Mouse (Mus musculus) forebrain, postnatal 0 days (tissue): Measurements from ENCODE around the gene Msi2. TPM values are rescaled to one million over a fixed set of nuclear protein-coding genes. Genes with fewer than 3 reads are reported as not detected.

ENCODE experiments used
- ATAC-seq: fragments of 200-750 bp; cut with Nextera tagmentation; 2 replicates; pipeline ENCODE4 v1.8.0; 2017; ENCODE audit warnings: mild to moderate bottlenecking, moderate library complexity
- DNase-seq: peaks from one replicate; pipeline ENCODE4 v3.0.0-alpha.2; 2015
- H3K27ac ChIP-seq: fragments of 300-500 bp; sonication (generic); 2 replicates; pipeline ENCODE4 v1.5.1; 2014; ENCODE audit warnings: low read depth, mild to moderate bottlenecking, antibody characterized with exemption, low read length, moderate library complexity, mixed read lengths
- H3K27me3 ChIP-seq: fragments of 300-500 bp; sonication (generic); 2 replicates; pipeline ENCODE4 v1.6.1; 2014; ENCODE audit warnings: mild to moderate bottlenecking, low read length, mixed read lengths; ENCODE audit not compliant: insufficient read depth
- H3K36me3 ChIP-seq: fragments of 300-500 bp; sonication (generic); 2 replicates; pipeline ENCODE4 v1.6.1; 2014; ENCODE audit warnings: mild to moderate bottlenecking, moderate library complexity; ENCODE audit not compliant: insufficient read depth
- H3K4me1 ChIP-seq: fragments of 300-500 bp; sonication (generic); 2 replicates; pipeline ENCODE4 v1.6.1; 2014; ENCODE audit warnings: antibody characterized with exemption; ENCODE audit not compliant: insufficient read depth
- H3K4me2 ChIP-seq: fragments of 300-500 bp; sonication (generic); 2 replicates; pipeline ENCODE4 v1.6.1; 2014; ENCODE audit warnings: low read depth, mild to moderate bottlenecking, moderate library complexity
- H3K4me3 ChIP-seq: fragments of 300-500 bp; sonication (generic); 2 replicates; pipeline ENCODE4 v1.5.1; 2014; ENCODE audit warnings: low read depth, low read length, mixed read lengths
- H3K9ac ChIP-seq: fragments of 300-500 bp; sonication (generic); 2 replicates; pipeline ENCODE4 v1.6.1; 2014; ENCODE audit warnings: mild to moderate bottlenecking
- H3K9me3 ChIP-seq: fragments of 300-500 bp; sonication (generic); 2 replicates; pipeline ENCODE4 v1.6.1; 2016; ENCODE audit warnings: low read length
- CTCF ChIP-seq: sonication (generic); IDR thresholded peaks from 2 replicates; pipeline ENCODE4 v1.5.1; 2016; ENCODE audit warnings: antibody characterized with exemption, control low read depth, low read depth
- WGBS: fragments of 180-500 bp; shearing (Covaris S2); extraction: QIAGEN DNeasy Blood & Tissue Kit; methylation state at CpG from one replicate; pipeline ENCODE4 v1.1.7; 2014; 5-methylcytosine and 5-hydroxymethylcytosine counted together
- polyA plus RNA-seq: library from polyadenylated mRNA; unstranded; fragments of >200 nt; fragmentation: Nextera tagmentation; extraction: Ambion mirVana; gene quantifications from 2 replicates; pipeline ENCODE4 v1.2.1, GENCODE M21; 2015
- total RNA-seq: library from RNA; depleted of rRNA; stranded (reverse); fragments of >200 nt; gene quantifications from 2 replicates; pipeline ENCODE4 v1.2.3, GENCODE M21; 2014

Gene Msi2
- total and polyA plus RNA-seq, 2 experiments from 2014 or later, result 18.5 to 107 TPM

DNA sequence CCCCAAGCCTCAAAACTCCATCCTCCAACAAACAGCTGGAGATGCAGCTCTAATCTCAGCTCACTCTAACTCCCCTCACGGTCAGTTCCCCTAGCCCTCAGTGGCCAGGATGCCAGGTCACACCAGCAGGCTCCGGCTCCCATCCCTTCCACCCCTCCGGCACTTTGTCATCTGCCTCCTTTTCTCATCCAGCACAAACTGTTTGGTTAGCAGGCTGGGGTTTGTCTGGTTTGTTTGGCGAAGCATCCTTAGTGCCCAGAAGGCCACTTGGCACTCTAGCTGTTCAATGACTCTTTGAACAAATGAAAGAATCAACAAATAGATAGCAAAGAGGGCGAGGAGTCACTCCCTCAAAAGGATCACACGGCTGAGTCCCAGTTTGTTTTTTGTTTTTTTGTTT is 194.8 kb downstream of the Msi2 start:
- WGBS, result 52% methylated on average over 6 of the region's 6 CpGs
- TF ChIP-seq CTCF, result no peak
- Histone ChIP-seq H3K9me3 (no peaks in the 10 kb centered on the region), H3K36me3 (no peaks in the 10 kb centered on the region), H3K27me3 (no peaks in the 10 kb centered on the region), H3K27ac (0 out of 2 replicates have a peak overlapping the region, but pooled peaks have one; percentile 29), H3K4me2 (no peak overlapping the region), H3K4me1 (peaks cover 17% of the 10 kb centered on the region), H3K9ac (no peak overlapping the region), H3K4me3 (no peak overlapping the region)
- ATAC-seq (no peak), DNase-seq (no peak)

GRCm38 (mm10) chr11:88522114-88522513 is 196.2 kb downstream of the Msi2 start:
- DNase-seq, result no peak
- Histone ChIP-seq H3K27me3 (no peaks in the 10 kb centered on the region), H3K27ac (no peak overlapping the region), H3K4me1 (peaks cover 19% of the 10 kb centered on the region), H3K4me3 (no peak overlapping the region), H3K4me2 (no peak overlapping the region), H3K9me3 (no peaks in the 10 kb centered on the region), H3K36me3 (no peaks in the 10 kb centered on the region), H3K9ac (no peak overlapping the region)
- no peak for TF ChIP-seq CTCF
- ATAC-seq, result no peak
- WGBS, result 90% methylated on average over 5 of the region's 5 CpGs

GRCm38 (mm10) chr11:88520951-88521730 is 197.2 kb downstream of the Msi2 start:
- WGBS, result 42% methylated on average over 19 of the region's 19 CpGs
- no peaks in the 10 kb centered on the region for H3K36me3 ChIP-seq
- H3K4me2 ChIP-seq, result no peak overlapping the region
- H3K9me3 ChIP-seq, result no peaks in the 10 kb centered on the region
- H3K27ac ChIP-seq, result no peak overlapping the region
- H3K4me1 ChIP-seq, result peaks cover 27% of the 10 kb centered on the region
- no peak overlapping the region for H3K4me3 ChIP-seq
- ATAC-seq (no peak), DNase-seq (peak; percentile 46)
- no peak for TF ChIP-seq CTCF
- H3K27me3 ChIP-seq, result no peaks in the 10 kb centered on the region
- H3K9ac ChIP-seq, result no peak overlapping the region

GRCm38 (mm10) chr11:88518361-88518760 is 200.0 kb downstream of the Msi2 start:
- H3K9ac ChIP-seq, result no peak overlapping the region
- 98% methylated on average over 3 of the region's 3 CpGs for WGBS
- H3K9me3 ChIP-seq, result no peaks in the 10 kb centered on the region
- no peaks in the 10 kb centered on the region for H3K36me3 ChIP-seq
- no peak overlapping the region for H3K4me2 ChIP-seq
- DNase-seq, result no peak
- H3K27ac ChIP-seq, result no peak overlapping the region
- no peak for TF ChIP-seq CTCF
- H3K4me1 ChIP-seq, result peaks cover 16% of the 10 kb centered on the region
- no peaks in the 10 kb centered on the region for H3K27me3 ChIP-seq
- no peak overlapping the region for H3K4me3 ChIP-seq
- no peak for ATAC-seq

DNA sequence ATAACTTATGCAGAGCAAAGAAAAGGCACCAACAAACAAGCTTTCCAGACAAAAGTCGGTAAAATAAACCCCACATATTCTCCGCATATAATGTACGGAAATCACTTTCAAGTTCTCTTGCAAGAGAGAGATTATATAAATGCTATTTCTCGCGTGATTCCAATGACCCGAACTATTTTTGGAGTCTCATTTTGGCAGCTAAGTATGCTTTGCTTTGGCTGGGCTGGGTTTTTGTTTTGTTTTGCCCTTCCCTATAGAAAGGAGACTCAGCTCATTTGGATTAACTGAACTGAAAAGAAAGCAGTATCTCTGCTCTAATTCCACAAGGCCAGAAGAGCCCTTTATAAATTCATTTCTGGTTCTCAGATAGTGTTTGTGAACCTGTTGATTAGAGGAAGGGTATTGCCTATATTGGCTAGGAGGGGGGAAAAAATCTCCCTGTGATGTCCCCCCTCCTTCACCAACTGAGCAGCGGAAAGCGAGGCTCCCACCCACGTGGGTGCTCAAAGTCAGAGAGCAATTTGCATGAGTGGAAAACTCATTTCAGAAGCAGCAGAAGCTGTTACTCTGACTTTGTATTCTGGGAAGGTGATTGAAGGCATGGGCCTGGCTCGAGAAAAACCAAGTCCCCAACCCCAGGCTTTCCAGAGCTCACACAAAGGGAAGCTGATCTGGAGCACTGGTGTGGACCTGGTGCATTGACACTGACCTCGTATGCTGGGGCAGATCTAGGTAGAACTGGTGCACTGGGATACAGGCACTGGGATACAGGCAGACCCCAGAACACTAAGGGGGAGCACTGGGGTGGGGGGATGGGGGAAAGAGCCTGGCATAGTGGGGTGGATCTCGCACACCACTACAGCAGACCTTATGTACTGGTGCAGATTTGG is 201.5 kb downstream of the Msi2 start:
- 29% methylated on average over 12 of the region's 12 CpGs for WGBS
- no peak overlapping the region; the same call in 1 of the 2 replicates for H3K27ac ChIP-seq
- TF ChIP-seq CTCF, result no peak

DNA sequence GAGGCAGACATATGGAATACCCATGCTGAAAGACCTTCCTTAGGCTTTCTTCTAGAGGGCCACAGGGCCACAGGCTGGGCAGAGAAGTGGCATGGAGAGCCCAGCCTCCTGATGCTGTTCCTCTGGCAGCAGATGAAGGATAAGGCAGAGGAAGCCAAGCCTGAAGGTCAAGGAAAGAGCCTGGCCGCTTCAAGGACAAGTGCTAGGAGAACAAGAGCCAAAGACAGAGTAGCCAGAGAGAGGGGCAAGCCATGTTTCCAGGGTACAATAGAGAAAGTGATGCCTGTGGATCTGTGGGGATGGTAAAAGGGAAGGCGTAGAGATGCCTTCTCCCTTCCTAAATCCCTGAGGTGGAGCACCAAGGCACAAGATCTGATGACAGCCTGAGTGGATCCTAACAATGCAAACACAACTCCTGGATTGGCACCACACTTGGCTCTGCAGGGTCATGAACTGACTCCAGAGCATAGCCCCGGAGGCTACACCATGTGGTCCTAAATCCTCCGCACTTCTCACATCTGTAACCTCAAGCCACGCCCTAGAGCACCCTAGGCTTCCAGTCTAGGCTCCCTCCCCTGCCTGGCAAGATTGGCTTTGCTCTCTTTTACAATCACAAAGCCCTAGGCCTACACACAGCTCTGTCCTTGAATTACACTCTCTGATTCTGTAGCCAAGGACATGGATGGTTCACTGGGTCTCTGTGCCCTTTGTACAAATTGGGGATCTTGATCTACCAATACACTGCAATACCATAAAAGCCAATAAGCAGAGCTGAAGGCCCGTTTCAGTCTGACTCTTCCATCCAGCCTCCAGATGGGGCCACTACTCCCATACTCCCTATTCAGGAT is 202.4 kb downstream of the Msi2 start:
- DNase-seq (no peak), ATAC-seq (no peak)
- 65% methylated on average over 6 of the region's 6 CpGs for WGBS
- no peak overlapping the region for H3K4me2 ChIP-seq
- peaks cover 11% of the 10 kb centered on the region for H3K4me1 ChIP-seq
- no peaks in the 10 kb centered on the region for H3K27me3 ChIP-seq
- no peak overlapping the region for H3K27ac ChIP-seq
- H3K36me3 ChIP-seq, result no peaks in the 10 kb centered on the region
- no peaks in the 10 kb centered on the region for H3K9me3 ChIP-seq
- TF ChIP-seq CTCF, result no peak
- H3K9ac ChIP-seq, result no peak overlapping the region
- H3K4me3 ChIP-seq, result no peak overlapping the region

More for the DNA sequence above, 201.5 kb downstream of the Msi2 start:
- Histone ChIP-seq H3K9ac (no peak overlapping the region), H3K4me1 (peaks cover 16% of the 10 kb centered on the region), H3K36me3 (no peaks in the 10 kb centered on the region), H3K4me3 (no peak overlapping the region), H3K4me2 (no peak overlapping the region), H3K27me3 (no peaks in the 10 kb centered on the region), H3K9me3 (no peaks in the 10 kb centered on the region)
- DNase-seq (no peak), ATAC-seq (no peak)
